Mouse (Mus musculus): ENCODE measurements around the gene Prss36. TPM values are rescaled to one million over a fixed set of nuclear protein-coding genes. Genes with fewer than 3 reads are reported as not detected.

Prss36 gene
- polyA plus RNA-seq, 2 experiments, result 14.1 to 14.5 TPM

DNA sequence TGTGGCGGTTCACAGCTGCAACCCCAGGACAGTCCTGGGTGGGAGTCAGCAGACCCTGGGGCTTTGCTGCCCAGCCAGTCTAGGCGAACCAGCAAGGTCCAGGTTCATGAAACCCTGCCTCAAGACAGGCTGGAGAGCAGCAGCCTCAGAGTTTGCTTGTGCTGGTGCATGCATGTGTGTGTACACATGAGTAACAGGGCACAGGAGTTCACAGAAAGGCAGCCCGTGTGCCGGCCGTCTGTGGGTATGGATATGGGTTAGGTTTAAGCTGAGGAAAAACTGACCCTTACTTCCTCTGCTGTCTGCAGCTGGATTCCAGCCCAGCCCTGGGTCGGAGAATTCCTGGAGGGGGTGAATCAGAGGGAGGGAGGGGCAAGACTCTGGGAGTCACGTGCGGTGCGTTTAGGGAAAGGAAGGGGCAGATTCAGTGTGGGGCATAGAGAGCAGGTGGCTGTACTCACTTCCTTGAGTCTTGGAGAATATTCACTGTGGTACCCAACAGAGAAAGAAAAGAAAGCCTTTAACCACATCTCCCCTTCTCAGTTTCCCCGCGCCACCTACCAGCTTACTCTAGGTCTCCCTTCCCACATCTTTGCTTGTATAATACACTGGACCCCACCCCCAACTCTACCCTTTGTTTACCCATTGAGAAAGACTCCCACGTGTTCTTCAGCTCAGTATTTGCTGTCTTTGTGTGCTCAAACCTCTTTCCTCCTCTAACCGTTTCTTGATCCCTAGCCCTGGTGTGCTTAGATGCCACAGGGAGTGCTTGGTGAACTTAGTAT is 15.0 kb downstream of the Prss36 start:
- Histone ChIP-seq H3K4me2 (replicated peaks; ENCODE audit: low read depth, low read length, severe bottlenecking) (no peak overlapping the region), H3K36me3 (ENCODE audit: control insufficient read depth, insufficient read depth, low read length) (peaks cover 4% of the 10 kb centered on the region), H3K4me3 (replicated peaks; ENCODE audit: low read length) (no peak overlapping the region), H3K4me1 (ENCODE audit: control insufficient read depth, insufficient read depth, low read length) (peaks cover 17% of the 10 kb centered on the region), H3K9me3 (ENCODE audit: control insufficient read depth, low read length) (no peaks in the 10 kb centered on the region), H3K27ac (replicated peaks; ENCODE audit: low read depth, low read length) (no peak overlapping the region), H3K9ac (ENCODE audit: low read depth, low read length, severe bottlenecking) (no peak overlapping the region), H3K27me3 (ENCODE audit: control insufficient read depth, insufficient read depth, low read length) (peaks cover 12% of the 10 kb centered on the region)
- no peak for TF ChIP-seq POLR2A (IDR thresholded peaks at IDR 0.05; ENCODE audit: borderline replicate concordance, extremely low read depth, insufficient read depth, insufficient read length)
- ATAC-seq (ENCODE audit: low FRiP score, low read depth) (no peak), DNase-seq (ENCODE audit: low spot score) (no peak)
- 46% methylated on average over 13 of the region's 13 CpGs for WGBS

DNA sequence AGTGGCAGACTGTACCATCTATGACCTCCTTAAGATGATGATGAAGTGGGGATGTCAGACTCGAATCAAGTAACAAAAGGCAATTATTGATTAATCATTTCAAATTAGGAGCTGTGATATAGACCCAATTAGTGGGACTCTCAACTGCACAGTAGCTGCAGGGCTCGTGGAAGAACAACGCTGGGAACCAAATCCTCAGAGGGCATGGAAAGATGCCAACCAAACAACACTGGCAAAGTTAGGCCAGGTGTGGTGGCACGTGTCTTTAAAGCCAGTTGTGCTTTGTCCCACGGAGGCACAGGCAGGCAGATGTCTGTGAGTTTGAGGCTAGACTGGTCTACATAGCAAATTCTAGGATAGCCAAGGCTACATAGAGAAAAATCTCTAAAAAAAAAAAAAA is 15.9 kb downstream of the Prss36 start:
- DNase-seq (ENCODE audit: low spot score) (no peak), ATAC-seq (ENCODE audit: low FRiP score, low read depth) (no peak)
- Histone ChIP-seq H3K4me3 (replicated peaks; ENCODE audit: low read length) (no peak overlapping the region), H3K4me1 (ENCODE audit: control insufficient read depth, insufficient read depth, low read length) (peaks cover 14% of the 10 kb centered on the region), H3K36me3 (ENCODE audit: control insufficient read depth, insufficient read depth, low read length) (peaks cover 10% of the 10 kb centered on the region), H3K9ac (ENCODE audit: low read depth, low read length, severe bottlenecking) (no peak overlapping the region), H3K4me2 (replicated peaks; ENCODE audit: low read depth, low read length, severe bottlenecking) (no peak overlapping the region), H3K27ac (replicated peaks; ENCODE audit: low read depth, low read length) (no peak overlapping the region), H3K27me3 (ENCODE audit: control insufficient read depth, insufficient read depth, low read length) (peaks cover 12% of the 10 kb centered on the region), H3K9me3 (ENCODE audit: control insufficient read depth, low read length) (no peaks in the 10 kb centered on the region)
- TF ChIP-seq POLR2A (IDR thresholded peaks at IDR 0.05; ENCODE audit: borderline replicate concordance, extremely low read depth, insufficient read depth, insufficient read length), result no peak
- WGBS, result 72% methylated on average over 5 of the region's 5 CpGs

- Histone ChIP-seq H3K9ac (ENCODE audit: low read depth, low read length, severe bottlenecking) (peak within 1 kb of the TSS; percentile 50), H3K36me3 (ENCODE audit: control insufficient read depth, insufficient read depth, low read length) (peaks cover 10% of the 10 kb centered on the region), H3K4me2 (replicated peaks; ENCODE audit: low read depth, low read length, severe bottlenecking) (peak within 1 kb of the TSS; percentile 45), H3K4me3 (replicated peaks; ENCODE audit: low read length) (peak within 1 kb of the TSS; percentile 29), H3K9me3 (ENCODE audit: control insufficient read depth, low read length) (no peaks in the 10 kb centered on the region), H3K4me1 (ENCODE audit: control insufficient read depth, insufficient read depth, low read length) (peaks cover 14% of the 10 kb centered on the region), H3K27ac (replicated peaks; ENCODE audit: low read depth, low read length) (no peak within 1 kb of the TSS), H3K27me3 (ENCODE audit: control insufficient read depth, insufficient read depth, low read length) (peaks cover 12% of the 10 kb centered on the region)
- DNase-seq (ENCODE audit: low spot score) (no peak), ATAC-seq (ENCODE audit: low FRiP score, low read depth) (no peak)
- no peak for TF ChIP-seq POLR2A (IDR thresholded peaks at IDR 0.05; ENCODE audit: borderline replicate concordance, extremely low read depth, insufficient read depth, insufficient read length)
- WGBS, result 8% methylated on average over 5 of the region's 6 CpGs
Observed at GRCm38 (mm10) chr7:127929923-127930322, 16.6 kb downstream of the Prss36 start, which contains the start of gene Prss8. TSS of gene Prss8 (minus strand) at chr7:127930104.

GRCm38 (mm10) chr7:127928596-127928995 is 17.9 kb downstream of the Prss36 start:
- H3K4me2 ChIP-seq (replicated peaks; ENCODE audit: low read depth, low read length, severe bottlenecking), result peak overlapping the region; percentile 45; the same call in 1 of the 2 replicates
- 0 out of 2 replicates have a peak overlapping the region, but pooled peaks have one; percentile 50 for H3K9ac ChIP-seq (ENCODE audit: low read depth, low read length, severe bottlenecking)
- TF ChIP-seq POLR2A (IDR thresholded peaks at IDR 0.05; ENCODE audit: borderline replicate concordance, extremely low read depth, insufficient read depth, insufficient read length), result no peak
- H3K4me1 ChIP-seq (ENCODE audit: control insufficient read depth, insufficient read depth, low read length), result peaks cover 11% of the 10 kb centered on the region
- WGBS, result 56% methylated on average over 5 of the region's 5 CpGs
- no peaks in the 10 kb centered on the region for H3K9me3 ChIP-seq (ENCODE audit: control insufficient read depth, low read length)
- H3K4me3 ChIP-seq (replicated peaks; ENCODE audit: low read length), result no peak overlapping the region; the same call in 1 of the 2 replicates
- H3K27ac ChIP-seq (replicated peaks; ENCODE audit: low read depth, low read length), result no peak overlapping the region
- H3K27me3 ChIP-seq (ENCODE audit: control insufficient read depth, insufficient read depth, low read length), result peaks cover 12% of the 10 kb centered on the region
- peaks cover 21% of the 10 kb centered on the region for H3K36me3 ChIP-seq (ENCODE audit: control insufficient read depth, insufficient read depth, low read length)
- no peak for ATAC-seq (ENCODE audit: low FRiP score, low read depth)
- DNase-seq (ENCODE audit: low spot score), result no peak

GRCm38 (mm10) chr7:127927726-127928125 is 18.8 kb downstream of the Prss36 start:
- DNase-seq (ENCODE audit: low spot score), result no peak
- Histone ChIP-seq H3K4me1 (ENCODE audit: control insufficient read depth, insufficient read depth, low read length) (peaks cover 11% of the 10 kb centered on the region), H3K4me2 (replicated peaks; ENCODE audit: low read depth, low read length, severe bottlenecking) (no peak overlapping the region), H3K27me3 (ENCODE audit: control insufficient read depth, insufficient read depth, low read length) (peaks cover 12% of the 10 kb centered on the region), H3K9me3 (ENCODE audit: control insufficient read depth, low read length) (no peaks in the 10 kb centered on the region), H3K36me3 (ENCODE audit: control insufficient read depth, insufficient read depth, low read length) (peaks cover 24% of the 10 kb centered on the region), H3K27ac (replicated peaks; ENCODE audit: low read depth, low read length) (no peak overlapping the region), H3K9ac (ENCODE audit: low read depth, low read length, severe bottlenecking) (no peak overlapping the region), H3K4me3 (replicated peaks; ENCODE audit: low read length) (no peak overlapping the region)
- WGBS, result 78% methylated on average over 11 of the region's 11 CpGs
- no peak for ATAC-seq (ENCODE audit: low FRiP score, low read depth)
- no peak for TF ChIP-seq POLR2A (IDR thresholded peaks at IDR 0.05; ENCODE audit: borderline replicate concordance, extremely low read depth, insufficient read depth, insufficient read length)
